Mouse (Mus musculus) liver, embryonic 14 days (tissue): Measurements from ENCODE around the gene Rab24. TPM values are rescaled to one million over a fixed set of nuclear protein-coding genes. Genes with fewer than 3 reads are reported as not detected.

Experiments used
- polyA plus RNA-seq: library from polyadenylated mRNA; depleted of rRNA; stranded (reverse); fragments of >200 nt; gene quantifications from 2 replicates; pipeline ENCODE4 v1.2.3, GENCODE M21; 2012; rRNA removed

Gene Rab24
- polyA plus RNA-seq, result 46.2 and 48.4 TPM in 2 replicates

DNA sequence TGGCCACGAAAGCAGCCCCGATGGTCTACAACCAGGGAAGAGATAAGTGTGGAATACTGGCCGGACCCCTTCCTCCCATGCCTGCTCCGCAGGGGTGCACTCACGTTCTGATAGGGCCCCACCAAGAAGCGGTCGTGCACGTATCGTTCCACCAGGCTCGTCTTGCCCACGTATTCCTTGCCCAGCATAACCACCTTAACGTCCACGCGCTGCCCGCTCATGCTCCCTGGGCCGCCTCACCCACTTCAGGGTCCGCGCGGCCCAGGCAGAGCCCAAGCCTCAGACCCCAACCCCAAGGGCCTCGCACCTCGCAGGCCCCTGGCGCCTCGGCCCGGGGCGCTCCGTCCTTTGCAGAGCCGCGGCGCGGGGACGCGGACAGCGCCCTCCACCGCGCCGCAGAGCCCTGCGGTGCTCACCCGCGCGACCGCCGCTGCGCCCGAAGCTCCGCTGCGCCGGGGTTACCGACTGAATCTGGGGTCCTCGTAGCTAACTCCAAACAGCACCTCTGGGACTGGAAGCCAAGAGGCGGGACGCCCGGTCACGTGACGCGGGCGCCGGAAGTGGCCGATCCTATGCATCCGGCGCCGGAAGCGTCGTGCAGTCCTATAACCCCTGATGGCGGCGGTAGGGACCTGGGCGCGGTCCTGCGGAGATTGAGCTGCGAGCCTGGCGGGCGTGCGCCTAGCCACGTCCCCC, at the start of gene Rab24:
Gene Rab24, minus strand, starts transcription at position 513 of the 696 bp plus-strand sequence.

GRCm38 (mm10) chr13:55369531-55370114, 47.9 kb upstream of the Rab24 start, which contains the start of gene Rgs14:
Rgs14 (plus strand) TSS chr13:55369732.

GRCm38 (mm10) chr13:55362453-55363060, 40.8 kb upstream of the Rab24 start, which contains the start of gene Lman2:
Lman2 (minus strand) TSS chr13:55362783.

DNA sequence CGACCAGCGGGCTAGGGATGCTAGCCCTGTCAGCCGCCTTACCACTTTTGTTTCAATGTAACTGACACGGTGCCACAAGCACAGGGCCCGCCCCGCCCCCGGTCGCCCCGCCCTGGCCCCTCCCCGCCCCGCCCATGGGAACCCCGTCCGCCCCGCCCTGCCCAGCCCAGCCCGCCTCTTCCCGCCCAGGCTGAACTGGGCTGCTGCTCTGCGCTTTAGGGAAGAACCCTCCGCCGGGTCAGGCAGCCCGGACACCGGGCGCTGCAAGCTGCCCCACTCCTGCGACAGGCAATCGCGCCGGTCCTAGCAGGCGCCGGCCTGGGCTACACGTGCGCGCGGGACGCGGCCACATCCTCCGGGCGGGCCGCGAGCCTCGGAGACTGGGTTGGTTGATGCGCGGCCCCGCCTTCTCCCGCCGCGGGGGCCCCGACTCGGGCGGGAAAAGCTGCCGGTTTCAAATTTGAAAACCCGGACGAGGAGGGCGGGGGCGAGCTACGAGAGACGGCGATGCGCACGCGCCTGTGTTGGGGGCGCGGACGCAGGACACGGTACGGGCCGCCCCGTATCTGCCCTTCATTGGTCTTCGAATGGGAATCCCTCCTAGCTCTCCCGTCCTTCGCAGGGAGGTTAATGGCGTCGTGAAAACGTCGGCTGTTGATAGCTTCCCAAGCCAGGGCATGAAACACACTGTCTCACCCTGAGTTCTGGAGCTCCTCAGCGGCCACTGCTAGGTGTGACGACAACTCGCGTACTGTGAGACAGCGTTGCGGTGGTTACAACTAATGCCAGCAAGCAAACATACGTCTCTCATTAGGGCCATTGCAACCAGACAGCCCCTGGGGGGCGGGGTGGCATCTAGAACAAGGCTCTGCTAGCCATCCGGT, 8.2 kb upstream of the Rab24 start, which contains the start of gene Mxd3:
Gene Mxd3, minus strand, starts transcription at position 141 of the 884 bp plus-strand sequence.

DNA sequence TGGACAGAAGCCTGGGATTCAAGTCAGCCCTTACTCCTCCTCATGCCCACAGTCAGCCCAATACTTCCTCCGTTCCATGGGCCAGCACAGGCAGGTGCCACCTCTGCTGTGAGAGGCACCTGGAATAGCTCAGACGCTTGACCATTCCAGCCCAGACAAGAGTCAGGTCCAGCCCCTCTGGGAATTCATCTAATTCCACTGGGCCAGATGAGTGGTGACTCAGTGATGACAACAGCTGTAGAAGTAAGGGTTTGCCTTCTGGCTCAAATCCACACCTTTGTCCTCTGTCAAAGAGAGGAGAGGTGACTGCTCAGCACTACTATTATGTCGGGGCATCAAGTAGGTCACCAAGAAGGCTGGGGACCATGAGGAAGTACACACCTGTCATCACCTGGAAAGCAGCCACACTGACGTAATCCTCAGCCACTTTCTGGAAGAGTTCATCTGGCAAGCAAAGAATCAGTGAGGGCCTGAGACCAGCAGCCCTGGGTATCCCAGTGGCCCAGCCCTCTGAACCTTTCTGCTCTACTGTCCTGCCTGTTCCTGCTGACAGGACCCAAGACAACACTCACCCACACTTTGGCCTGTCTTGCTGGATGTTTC, 1.7 kb downstream of the Rab24 start, which contains the start of gene Prelid1:
Gene Prelid1, plus strand, starts transcription at position 570 of the 603 bp plus-strand sequence.

Other genes with a start within 250 kb of the Rab24 start
- 12.7 and 14.9 TPM in 2 replicates for gene Uimc1, start 221.6 kb downstream of the Rab24 start, polyA plus RNA-seq
- gene Zfp346, start 216.6 kb downstream of the Rab24 start, polyA plus RNA-seq, result 10.6 and 11.6 TPM in 2 replicates
- gene Gm17617, start 188.4 kb downstream of the Rab24 start, polyA plus RNA-seq, result not detected in 2 replicates
- 3.7 and 4.2 TPM in 2 replicates for gene Fgfr4, start 169.3 kb downstream of the Rab24 start, polyA plus RNA-seq
- gene Nsd1, start 112.2 kb downstream of the Rab24 start, polyA plus RNA-seq, result 8.5 and 9.9 TPM in 2 replicates
- gene Prelid1, start 1.4 kb downstream of the Rab24 start, polyA plus RNA-seq, result 106 and 131 TPM in 2 replicates
- gene Mxd3, start 7.9 kb upstream of the Rab24 start, polyA plus RNA-seq, result 28.7 and 32.2 TPM in 2 replicates
- gene Lman2, start 40.8 kb upstream of the Rab24 start, polyA plus RNA-seq, result 33.8 and 37.5 TPM in 2 replicates
- 1.3 and 1.6 TPM in 2 replicates for gene Rgs14, start 47.8 kb upstream of the Rab24 start, polyA plus RNA-seq
- not detected in 2 replicates for gene Slc34a1, start 76.2 kb upstream of the Rab24 start, polyA plus RNA-seq
- gene Pfn3, start 93.3 kb upstream of the Rab24 start, polyA plus RNA-seq, result not detected in 2 replicates
- 48.2 and 48.8 TPM in 2 replicates for gene F12, start 104.8 kb upstream of the Rab24 start, polyA plus RNA-seq
- gene Grk6, start 123.1 kb upstream of the Rab24 start, polyA plus RNA-seq, result 23.9 and 26.4 TPM in 2 replicates
- gene Prr7, start 142.3 kb upstream of the Rab24 start, polyA plus RNA-seq, result 0.27 and 0.45 TPM in 2 replicates
- 4.4 and 6.9 TPM in 2 replicates for gene Dbn1, start 166.2 kb upstream of the Rab24 start, polyA plus RNA-seq
- 12.5 and 13.1 TPM in 2 replicates for gene Pdlim7, start 191.7 kb upstream of the Rab24 start, polyA plus RNA-seq
- gene Dok3, start 207.3 kb upstream of the Rab24 start, polyA plus RNA-seq, result 3.9 and 4.9 TPM in 2 replicates
- gene Ddx41, start 214.7 kb upstream of the Rab24 start, polyA plus RNA-seq, result 27.1 and 31.4 TPM in 2 replicates
- gene Fam193b, start 249.2 kb upstream of the Rab24 start, polyA plus RNA-seq, result 16.9 and 20.4 TPM in 2 replicates